Mouse (Mus musculus) forebrain, postnatal 0 days (tissue): ENCODE measurements around the gene Ankrd65. TPM values are rescaled to one million over a fixed set of nuclear protein-coding genes. Genes with fewer than 3 reads are reported as not detected.

Experiments used
- ATAC-seq: fragments of 200-750 bp; cut with Nextera tagmentation; 2 replicates; pipeline ENCODE4 v1.8.0; 2017; ENCODE audit warnings: mild to moderate bottlenecking, moderate library complexity
- DNase-seq: peaks from one replicate; pipeline ENCODE4 v3.0.0-alpha.2; 2015
- H3K27ac ChIP-seq: fragments of 300-500 bp; sonication (generic); 2 replicates; pipeline ENCODE4 v1.5.1; 2014; ENCODE audit warnings: low read depth, mild to moderate bottlenecking, antibody characterized with exemption, low read length, moderate library complexity, mixed read lengths
- H3K27me3 ChIP-seq: fragments of 300-500 bp; sonication (generic); 2 replicates; pipeline ENCODE4 v1.6.1; 2014; ENCODE audit warnings: mild to moderate bottlenecking, low read length, mixed read lengths; ENCODE audit not compliant: insufficient read depth
- H3K36me3 ChIP-seq: fragments of 300-500 bp; sonication (generic); 2 replicates; pipeline ENCODE4 v1.6.1; 2014; ENCODE audit warnings: mild to moderate bottlenecking, moderate library complexity; ENCODE audit not compliant: insufficient read depth
- H3K4me1 ChIP-seq: fragments of 300-500 bp; sonication (generic); 2 replicates; pipeline ENCODE4 v1.6.1; 2014; ENCODE audit warnings: antibody characterized with exemption; ENCODE audit not compliant: insufficient read depth
- H3K4me2 ChIP-seq: fragments of 300-500 bp; sonication (generic); 2 replicates; pipeline ENCODE4 v1.6.1; 2014; ENCODE audit warnings: low read depth, mild to moderate bottlenecking, moderate library complexity
- H3K4me3 ChIP-seq: fragments of 300-500 bp; sonication (generic); 2 replicates; pipeline ENCODE4 v1.5.1; 2014; ENCODE audit warnings: low read depth, low read length, mixed read lengths
- H3K9ac ChIP-seq: fragments of 300-500 bp; sonication (generic); 2 replicates; pipeline ENCODE4 v1.6.1; 2014; ENCODE audit warnings: mild to moderate bottlenecking
- H3K9me3 ChIP-seq: fragments of 300-500 bp; sonication (generic); 2 replicates; pipeline ENCODE4 v1.6.1; 2016; ENCODE audit warnings: low read length
- CTCF ChIP-seq: sonication (generic); IDR thresholded peaks from 2 replicates; pipeline ENCODE4 v1.5.1; 2016; ENCODE audit warnings: antibody characterized with exemption, control low read depth, low read depth
- WGBS: fragments of 180-500 bp; shearing (Covaris S2); extraction: QIAGEN DNeasy Blood & Tissue Kit; methylation state at CpG from one replicate; pipeline ENCODE4 v1.1.7; 2014; 5-methylcytosine and 5-hydroxymethylcytosine counted together
- microRNA-seq, 2 experiments: library from miRNA; unstranded; fragments of <30 nt; microRNA quantifications; one replicate each; pipeline ENCODE4; 2016
- polyA plus RNA-seq: library from polyadenylated mRNA; unstranded; fragments of >200 nt; fragmentation: Nextera tagmentation; extraction: Ambion mirVana; gene quantifications from 2 replicates; pipeline ENCODE4 v1.2.1, GENCODE M21; 2015
- total RNA-seq: library from RNA; depleted of rRNA; stranded (reverse); fragments of >200 nt; gene quantifications from 2 replicates; pipeline ENCODE4 v1.2.3, GENCODE M21; 2014; rRNA removed

Ankrd65 gene
- total and polyA plus RNA-seq, 2 experiments from 2014 or later = not detected

DNA sequence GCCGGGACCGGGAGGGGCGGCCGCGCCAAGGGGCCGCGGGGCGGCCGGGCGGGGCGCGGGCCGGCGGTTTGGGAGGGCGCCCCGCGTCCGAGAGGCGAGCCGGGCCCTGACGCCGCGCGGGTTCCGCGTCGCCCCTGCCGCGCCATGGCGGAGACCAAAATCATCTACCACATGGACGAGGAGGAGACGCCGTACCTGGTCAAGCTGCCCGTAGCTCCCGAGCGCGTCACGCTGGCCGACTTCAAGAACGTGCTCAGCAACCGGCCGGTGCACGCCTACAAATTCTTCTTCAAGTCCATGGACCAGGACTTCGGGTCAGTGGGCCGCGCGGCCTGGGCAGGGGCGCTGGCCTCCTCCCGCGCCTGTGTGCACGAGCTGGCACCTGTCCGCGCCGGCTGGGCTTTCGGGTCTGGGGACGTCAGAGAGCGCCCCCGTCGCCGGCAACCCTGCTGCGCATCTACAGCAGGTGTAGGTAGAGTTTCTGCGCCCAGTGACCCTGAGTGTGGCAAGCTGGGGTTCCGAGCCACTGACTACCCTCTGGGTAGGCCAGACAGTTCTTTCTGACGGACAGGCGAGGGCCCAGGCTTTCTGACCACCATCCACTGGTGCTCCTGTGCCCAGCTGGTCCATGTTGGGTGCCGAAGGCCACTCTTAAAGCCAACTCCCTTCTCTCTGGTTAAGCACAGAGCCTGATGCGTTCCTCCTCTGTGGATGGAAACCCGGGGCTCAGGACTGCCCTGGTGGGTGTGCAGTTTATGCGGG, 57.5 kb downstream of the Ankrd65 start:
- peak; percentile 41 for DNase-seq
- no peak; the same call in 1 of the 2 replicates for TF ChIP-seq CTCF
- H3K9me3 ChIP-seq = no peaks in the 10 kb centered on the region
- peaks cover 23% of the 10 kb centered on the region for H3K4me1 ChIP-seq
- peak overlapping the region; percentile 92 for H3K9ac ChIP-seq
- 1% methylated on average over 63 of the region's 69 CpGs for WGBS
- H3K27ac ChIP-seq = peak overlapping the region; percentile 82
- no peaks in the 10 kb centered on the region for H3K36me3 ChIP-seq
- H3K27me3 ChIP-seq = no peaks in the 10 kb centered on the region
- H3K4me2 ChIP-seq = peak overlapping the region; percentile 88
- peak; percentile 19 for ATAC-seq
- H3K4me3 ChIP-seq = peak overlapping the region; percentile 93

DNA sequence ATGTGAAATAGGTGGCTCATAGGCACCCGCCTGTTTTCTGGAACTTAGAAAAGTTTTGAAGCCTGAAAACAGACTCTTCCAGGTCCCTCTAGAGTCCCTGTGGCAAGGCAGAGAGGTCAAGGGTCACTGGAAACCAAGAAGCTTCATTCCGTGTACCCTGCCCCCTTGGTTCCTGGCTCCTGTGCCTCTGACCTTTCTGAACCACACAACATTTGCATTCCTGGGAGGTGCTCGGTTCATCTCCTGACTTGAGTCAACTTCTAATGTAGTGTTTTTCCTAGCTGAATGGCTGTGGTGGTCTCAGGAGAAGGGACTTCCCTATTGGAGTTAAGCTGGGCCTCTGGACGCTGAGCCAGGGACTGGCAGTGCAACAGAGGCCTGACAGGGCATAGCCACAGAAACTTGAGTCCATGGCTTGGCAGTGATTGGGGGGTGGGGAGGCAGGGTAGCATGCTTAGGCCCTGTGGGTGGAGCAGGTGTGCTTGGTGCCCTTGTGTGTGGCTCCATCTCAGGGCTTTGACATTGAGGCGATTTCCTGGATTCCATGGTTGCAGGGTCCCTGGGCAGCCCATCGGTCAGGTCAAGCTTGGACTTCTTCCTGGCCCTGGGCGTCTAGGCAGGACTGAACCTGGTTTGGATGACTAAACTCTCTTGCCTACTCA, 58.3 kb downstream of the Ankrd65 start:
- DNase-seq (no peak), ATAC-seq (no peak)
- peaks cover 23% of the 10 kb centered on the region for H3K4me1 ChIP-seq
- WGBS = 61% methylated on average over 7 of the region's 7 CpGs
- peak overlapping the region; percentile 93 for H3K4me3 ChIP-seq
- no peaks in the 10 kb centered on the region for H3K27me3 ChIP-seq
- H3K36me3 ChIP-seq = no peaks in the 10 kb centered on the region
- H3K9me3 ChIP-seq = no peaks in the 10 kb centered on the region
- H3K27ac ChIP-seq = no peak overlapping the region
- H3K9ac ChIP-seq = peak overlapping the region; percentile 92; the same call in 1 of the 2 replicates
- H3K4me2 ChIP-seq = peak overlapping the region; percentile 88
- TF ChIP-seq CTCF = no peak

Small RNA genes lying within 50 kb of the gene (microRNA-seq; reads per million reads assigned to microRNA genes)
- gene Gm27743 = 0 reads per million in 2 experiments

Other genes starting within 250 kb of the Ankrd65 start
- 86.0 and 89.7 TPM in 2 replicates for gene Nadk, start 228.1 kb upstream of the Ankrd65 start, total RNA-seq
- gene Nadk, start 228.1 kb upstream of the Ankrd65 start, polyA plus RNA-seq = 66.4 and 66.7 TPM in 2 replicates
- 39.9 and 49.2 TPM in 2 replicates for gene Slc35e2, start 189.0 kb upstream of the Ankrd65 start, total RNA-seq
- 8.6 and 10.5 TPM in 2 replicates for gene Slc35e2, start 189.0 kb upstream of the Ankrd65 start, polyA plus RNA-seq
- 20.7 and 21.8 TPM in 2 replicates for gene Cdk11b, start 165.6 kb upstream of the Ankrd65 start, total RNA-seq
- gene Cdk11b, start 165.6 kb upstream of the Ankrd65 start, polyA plus RNA-seq = 48.7 and 64.7 TPM in 2 replicates
- not detected in 2 replicates for gene Gm10563, start 145.0 kb upstream of the Ankrd65 start, total RNA-seq
- gene Gm10563, start 145.0 kb upstream of the Ankrd65 start, polyA plus RNA-seq = not detected in 2 replicates
- gene Mmp23, start 137.1 kb upstream of the Ankrd65 start, total RNA-seq = 6.0 TPM in 2 replicates
- 2.5 and 2.9 TPM in 2 replicates for gene Mmp23, start 137.1 kb upstream of the Ankrd65 start, polyA plus RNA-seq
- gene Mib2, start 121.2 kb upstream of the Ankrd65 start, total RNA-seq = 98.0 and 116 TPM in 2 replicates
- gene Mib2, start 121.2 kb upstream of the Ankrd65 start, polyA plus RNA-seq = 42.9 and 46.5 TPM in 2 replicates
- gene Fndc10, start 96.1 kb upstream of the Ankrd65 start, total RNA-seq = 31.9 and 33.5 TPM in 2 replicates
- gene Fndc10, start 96.1 kb upstream of the Ankrd65 start, polyA plus RNA-seq = 20.4 and 24.6 TPM in 2 replicates
- 103 and 121 TPM in 2 replicates for gene Ssu72, start 85.6 kb upstream of the Ankrd65 start, total RNA-seq
- gene Ssu72, start 85.6 kb upstream of the Ankrd65 start, polyA plus RNA-seq = 164 and 176 TPM in 2 replicates
- gene Tmem240, start 55.6 kb upstream of the Ankrd65 start, total RNA-seq = 43.4 and 55.2 TPM in 2 replicates
- gene Tmem240, start 55.6 kb upstream of the Ankrd65 start, polyA plus RNA-seq = 19.1 and 23.8 TPM in 2 replicates
- 72.3 and 79.2 TPM in 2 replicates for gene Atad3a, start 29.3 kb upstream of the Ankrd65 start, total RNA-seq
- gene Atad3a, start 29.3 kb upstream of the Ankrd65 start, polyA plus RNA-seq = 61.3 and 68.6 TPM in 2 replicates
- gene Vwa1, start 15.7 kb upstream of the Ankrd65 start, total RNA-seq = 27.9 and 29.6 TPM in 2 replicates
- gene Vwa1, start 15.7 kb upstream of the Ankrd65 start, polyA plus RNA-seq = 22.9 and 24.8 TPM in 2 replicates
- 0.14 and 0.38 TPM in 2 replicates for gene Tmem88b, start 4.6 kb upstream of the Ankrd65 start, total RNA-seq
- gene Tmem88b, start 4.6 kb upstream of the Ankrd65 start, polyA plus RNA-seq = 0.24 and 0.38 TPM in 2 replicates
- 134 and 220 TPM in 2 replicates for gene Mrpl20, start 12.4 kb downstream of the Ankrd65 start, total RNA-seq
- gene Mrpl20, start 12.4 kb downstream of the Ankrd65 start, polyA plus RNA-seq = 304 and 396 TPM in 2 replicates
- 112 and 113 TPM in 2 replicates for gene Ccnl2, start 22.1 kb downstream of the Ankrd65 start, total RNA-seq
- gene Ccnl2, start 22.1 kb downstream of the Ankrd65 start, polyA plus RNA-seq = 48.3 and 68.3 TPM in 2 replicates
- gene Aurkaip1, start 40.8 kb downstream of the Ankrd65 start, total RNA-seq = 90.9 and 93.0 TPM in 2 replicates
- 148 and 183 TPM in 2 replicates for gene Aurkaip1, start 40.8 kb downstream of the Ankrd65 start, polyA plus RNA-seq
- gene Mxra8, start 49.2 kb downstream of the Ankrd65 start, total RNA-seq = 19.5 and 35.9 TPM in 2 replicates
- 25.0 and 30.5 TPM in 2 replicates for gene Mxra8, start 49.2 kb downstream of the Ankrd65 start, polyA plus RNA-seq
- 118 and 120 TPM in 2 replicates for gene Dvl1, start 57.0 kb downstream of the Ankrd65 start, total RNA-seq
- 15.1 and 16.3 TPM in 2 replicates for gene Dvl1, start 57.0 kb downstream of the Ankrd65 start, polyA plus RNA-seq
- gene Tas1r3, start 72.9 kb downstream of the Ankrd65 start, total RNA-seq = 0.54 and 0.67 TPM in 2 replicates
- gene Tas1r3, start 72.9 kb downstream of the Ankrd65 start, polyA plus RNA-seq = 0.14 and 0.22 TPM in 2 replicates
- gene Cptp, start 79.0 kb downstream of the Ankrd65 start, total RNA-seq = 12.7 and 19.8 TPM in 2 replicates
- gene Cptp, start 79.0 kb downstream of the Ankrd65 start, polyA plus RNA-seq = 18.7 and 22.8 TPM in 2 replicates
- gene Ints11, start 79.1 kb downstream of the Ankrd65 start, total RNA-seq = 47.7 and 63.8 TPM in 2 replicates
- 58.8 and 59.8 TPM in 2 replicates for gene Ints11, start 79.1 kb downstream of the Ankrd65 start, polyA plus RNA-seq
- 65.4 and 69.5 TPM in 2 replicates for gene Pusl1, start 101.3 kb downstream of the Ankrd65 start, total RNA-seq
- gene Pusl1, start 101.3 kb downstream of the Ankrd65 start, polyA plus RNA-seq = 56.5 and 59.0 TPM in 2 replicates
- gene Acap3, start 101.4 kb downstream of the Ankrd65 start, total RNA-seq = 116 and 147 TPM in 2 replicates
- gene Acap3, start 101.4 kb downstream of the Ankrd65 start, polyA plus RNA-seq = 84.2 and 95.3 TPM in 2 replicates
- gene Ube2j2, start 153.4 kb downstream of the Ankrd65 start, total RNA-seq = 80.3 and 84.7 TPM in 2 replicates
- gene Ube2j2, start 153.4 kb downstream of the Ankrd65 start, polyA plus RNA-seq = 138 and 163 TPM in 2 replicates
- gene C1qtnf12, start 171.9 kb downstream of the Ankrd65 start, total RNA-seq = 12.8 and 13.9 TPM in 2 replicates
- 10.3 and 11.1 TPM in 2 replicates for gene C1qtnf12, start 171.9 kb downstream of the Ankrd65 start, polyA plus RNA-seq
- 39.5 and 43.9 TPM in 2 replicates for gene B3galt6, start 202.2 kb downstream of the Ankrd65 start, total RNA-seq
- gene B3galt6, start 202.2 kb downstream of the Ankrd65 start, polyA plus RNA-seq = 19.4 and 28.6 TPM in 2 replicates
- gene Sdf4, start 202.4 kb downstream of the Ankrd65 start, total RNA-seq = 123 and 126 TPM in 2 replicates
- 115 and 117 TPM in 2 replicates for gene Sdf4, start 202.4 kb downstream of the Ankrd65 start, polyA plus RNA-seq
- 0.48 and 1.3 TPM in 2 replicates for gene Tnfrsf4, start 223.4 kb downstream of the Ankrd65 start, total RNA-seq
- gene Tnfrsf4, start 223.4 kb downstream of the Ankrd65 start, polyA plus RNA-seq = 0.40 and 0.49 TPM in 2 replicates
- 1.5 TPM in 1 of 2 replicates, not detected in the other for gene Tnfrsf18, start 235.7 kb downstream of the Ankrd65 start, total RNA-seq
- gene Tnfrsf18, start 235.7 kb downstream of the Ankrd65 start, polyA plus RNA-seq = 0.67 and 1.2 TPM in 2 replicates